Mouse (Mus musculus) G1E (cell line): ENCODE results near the gene Lsr.

Source experiments
- CTCF ChIP-seq: IDR thresholded peaks from 2 replicates; pipeline ENCODE4 v1.5.1; 2012; ENCODE audit warnings: low read depth, low read length, inconsistent platforms, mixed read lengths
- GATA1 ChIP-seq: IDR thresholded peaks from 2 replicates; pipeline ENCODE4 v1.6.1; 2012; ENCODE audit warnings: borderline replicate concordance, low read length, inconsistent platforms, mixed read lengths
- GATA2 ChIP-seq: IDR thresholded peaks from 2 replicates; pipeline ENCODE4 v1.6.1; 2012; ENCODE audit warnings: low read depth, low read length, inconsistent platforms, borderline replicate concordance
- POLR2AphosphoS5 ChIP-seq: IDR thresholded peaks from 2 replicates; pipeline ENCODE4 v1.6.1; 2012; ENCODE audit warnings: low read depth, low read length, inconsistent platforms; ENCODE audit not compliant: insufficient replicate concordance
- TAL1 ChIP-seq: conservative IDR thresholded peaks from 2 replicates; pipeline ENCODE4 v1.6.1; 2012; ENCODE audit warnings: low read depth, low read length, inconsistent platforms, mixed read lengths

DNA sequence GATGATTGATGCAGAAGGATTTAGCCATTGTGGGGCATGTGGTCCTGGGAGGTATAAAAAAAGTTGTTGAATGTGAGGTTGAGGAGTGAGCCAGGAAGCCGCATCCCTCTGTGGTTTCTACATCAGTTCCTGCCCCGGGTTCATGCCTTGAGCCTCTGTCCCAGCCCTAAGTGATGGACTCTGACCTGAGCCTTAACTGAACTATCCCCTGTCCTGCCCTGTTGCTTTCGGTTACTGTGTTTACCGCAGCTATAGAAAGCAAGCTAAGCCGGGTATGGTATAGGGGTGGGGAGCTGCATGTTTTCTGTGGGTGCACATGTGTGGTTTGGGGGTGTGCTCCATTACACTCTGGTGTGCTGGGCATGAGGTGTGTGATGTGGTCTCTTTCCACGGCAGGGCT, 63.5 kb downstream of the Lsr start:
- no peak for TF ChIP-seq CTCF
- no peak for TF ChIP-seq GATA1
- TF ChIP-seq POLR2AphosphoS5 = no peak
- no peak for TF ChIP-seq GATA2
- TF ChIP-seq TAL1 = no peak
